Mouse (Mus musculus): ENCODE measurements around the gene Klk1b5. TPM values are rescaled to one million over a fixed set of nuclear protein-coding genes. Genes with fewer than 3 reads are reported as not detected.
A peak's percentile ranks its signal among the peaks of the same experiment; 100 is the strongest.
"Not testable (repeated sequence)": the region's sequence is repeated elsewhere in the genome, so short reads cannot be mapped to it uniquely, and the experiment has no call there.

The Klk1b5 gene
- polyA plus RNA-seq, 1 experiment from 2014 or later: not detected

- H3K36me3 ChIP-seq (ENCODE audit: control insufficient read depth, insufficient read depth, low read length): peaks cover 24% of the 10 kb centered on the region
- H3K9ac ChIP-seq (replicated peaks; ENCODE audit: low read depth, low read length): 0 out of 2 replicates have a peak overlapping the region, but pooled peaks have one; percentile 90
- WGBS: 97% methylated on average over 2 of the region's 2 CpGs
Observed at GRCm38 (mm10) chr7:44247971-44248370, 32.2 kb downstream of the Klk1b5 start.

GRCm38 (mm10) chr7:44249248-44249647 is 33.5 kb downstream of the Klk1b5 start:
- H3K4me2 ChIP-seq (ENCODE audit: low read depth, low read length): no peak overlapping the region
- H3K9ac ChIP-seq (replicated peaks; ENCODE audit: low read depth, low read length): no peak overlapping the region
- peaks cover 17% of the 10 kb centered on the region; the same call in 1 of the 2 replicates for H3K4me1 ChIP-seq (ENCODE audit: control insufficient read depth, insufficient read depth, low read length)
- H3K4me3 ChIP-seq (ENCODE audit: low read depth, low read length): no peak overlapping the region
- H3K27me3 ChIP-seq (ENCODE audit: control insufficient read depth, insufficient read depth, low read length): no peaks in the 10 kb centered on the region
- ATAC-seq (ENCODE audit: low read depth): no peak
- WGBS: 97% methylated on average over 4 of the region's 4 CpGs
- no peaks in the 10 kb centered on the region for H3K9me3 ChIP-seq (ENCODE audit: control insufficient read depth, low read length)
- peaks cover 33% of the 10 kb centered on the region for H3K36me3 ChIP-seq (ENCODE audit: control insufficient read depth, insufficient read depth, low read length)
- H3K27ac ChIP-seq (ENCODE audit: low read depth, low read length): no peak overlapping the region

More at GRCm38 (mm10) chr7:44247971-44248370, 32.2 kb downstream of the Klk1b5 start:
- H3K4me1 ChIP-seq (ENCODE audit: control insufficient read depth, insufficient read depth, low read length): peaks cover 17% of the 10 kb centered on the region; the same call in 1 of the 2 replicates
- ATAC-seq (ENCODE audit: low read depth): no peak
- peak overlapping the region; percentile 70 for H3K4me2 ChIP-seq (ENCODE audit: low read depth, low read length)
- H3K4me3 ChIP-seq (ENCODE audit: low read depth, low read length): peak overlapping the region; percentile 78
- no peak overlapping the region for H3K27ac ChIP-seq (ENCODE audit: low read depth, low read length)
- H3K9me3 ChIP-seq (ENCODE audit: control insufficient read depth, low read length): no peaks in the 10 kb centered on the region
- H3K27me3 ChIP-seq (ENCODE audit: control insufficient read depth, insufficient read depth, low read length): no peaks in the 10 kb centered on the region

DNA sequence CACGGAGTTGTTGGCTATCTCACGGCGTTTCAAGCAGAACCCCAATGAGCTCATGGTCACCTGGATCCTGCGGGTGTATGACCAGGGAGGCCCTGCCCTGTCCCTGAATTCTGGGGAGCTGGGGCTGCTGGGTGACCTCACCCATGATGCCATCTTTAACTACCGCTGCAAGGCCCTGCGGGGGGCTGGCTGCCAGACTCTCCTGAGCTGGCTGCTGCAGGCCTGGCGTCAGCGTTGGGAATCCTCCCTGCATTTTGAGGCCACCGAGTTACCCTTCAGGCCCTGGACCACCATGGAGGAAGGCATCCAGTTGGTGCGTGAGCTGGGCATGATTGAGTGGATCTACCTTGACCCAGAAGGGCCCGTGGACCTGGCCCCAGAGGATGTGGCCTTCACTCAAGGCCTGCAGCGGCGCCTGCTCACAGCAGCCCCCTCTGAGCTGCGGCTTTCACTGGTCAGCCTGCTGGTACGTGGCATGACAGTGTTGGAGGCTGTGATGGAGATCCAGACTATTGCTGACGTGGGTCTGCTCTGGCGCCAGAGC is 35.1 kb downstream of the Klk1b5 start:
- not testable (repeated sequence) for H3K27me3 ChIP-seq (ENCODE audit: control insufficient read depth, insufficient read depth, low read length); H3K4me3 ChIP-seq (ENCODE audit: low read depth, low read length); ATAC-seq (ENCODE audit: low read depth); H3K9ac ChIP-seq (replicated peaks; ENCODE audit: low read depth, low read length); H3K4me2 ChIP-seq (ENCODE audit: low read depth, low read length); H3K9me3 ChIP-seq (ENCODE audit: control insufficient read depth, low read length); H3K27ac ChIP-seq (ENCODE audit: low read depth, low read length)
- peaks cover 33% of the 10 kb centered on the region for H3K36me3 ChIP-seq (ENCODE audit: control insufficient read depth, insufficient read depth, low read length)
- peaks cover 13% of the 10 kb centered on the region; the same call in 1 of the 2 replicates for H3K4me1 ChIP-seq (ENCODE audit: control insufficient read depth, insufficient read depth, low read length)
- 92% methylated on average over 17 of the region's 17 CpGs for WGBS

GRCm38 (mm10) chr7:44253023-44253616 is 37.4 kb downstream of the Klk1b5 start:
- Histone ChIP-seq H3K36me3 (ENCODE audit: control insufficient read depth, insufficient read depth, low read length) (peaks cover 33% of the 10 kb centered on the region), H3K9ac (replicated peaks; ENCODE audit: low read depth, low read length) (no peak overlapping the region), H3K4me2 (ENCODE audit: low read depth, low read length) (no peak overlapping the region), H3K4me1 (ENCODE audit: control insufficient read depth, insufficient read depth, low read length) (peaks cover 7% of the 10 kb centered on the region; the same call in 1 of the 2 replicates), H3K27me3 (ENCODE audit: control insufficient read depth, insufficient read depth, low read length) (no peaks in the 10 kb centered on the region), H3K9me3 (ENCODE audit: control insufficient read depth, low read length) (no peaks in the 10 kb centered on the region), H3K4me3 (ENCODE audit: low read depth, low read length) (no peak overlapping the region), H3K27ac (ENCODE audit: low read depth, low read length) (no peak overlapping the region)
- 0 out of 2 replicates have a peak, but pooled peaks have one; percentile 1 for ATAC-seq (ENCODE audit: low read depth)
- WGBS: 69% methylated on average over 15 of the region's 15 CpGs

GRCm38 (mm10) chr7:44254930-44255329 is 39.2 kb downstream of the Klk1b5 start:
- Histone ChIP-seq H3K4me1 (ENCODE audit: control insufficient read depth, insufficient read depth, low read length) (0 out of 2 replicates have a peak, but pooled peaks cover under 1% of the 10 kb centered on the region), H3K9me3 (ENCODE audit: control insufficient read depth, low read length) (no peaks in the 10 kb centered on the region), H3K27ac (ENCODE audit: low read depth, low read length) (no peak overlapping the region), H3K36me3 (ENCODE audit: control insufficient read depth, insufficient read depth, low read length) (peaks cover 22% of the 10 kb centered on the region), H3K4me3 (ENCODE audit: low read depth, low read length) (no peak overlapping the region), H3K4me2 (ENCODE audit: low read depth, low read length) (no peak overlapping the region), H3K9ac (replicated peaks; ENCODE audit: low read depth, low read length) (no peak overlapping the region), H3K27me3 (ENCODE audit: control insufficient read depth, insufficient read depth, low read length) (no peaks in the 10 kb centered on the region)
- WGBS: 76% methylated on average over 6 of the region's 6 CpGs
- no peak for ATAC-seq (ENCODE audit: low read depth)

GRCm38 (mm10) chr7:44257278-44257677 is 41.5 kb downstream of the Klk1b5 start, which contains the start of gene Acp4:
Acp4 (minus strand) TSS chr7:44257378.
- H3K4me3 ChIP-seq (ENCODE audit: low read depth, low read length): no peak within 1 kb of the TSS
- no peaks in the 10 kb centered on the region for H3K4me1 ChIP-seq (ENCODE audit: control insufficient read depth, insufficient read depth, low read length)
- peaks cover 16% of the 10 kb centered on the region; the same call in 1 of the 2 replicates for H3K36me3 ChIP-seq (ENCODE audit: control insufficient read depth, insufficient read depth, low read length)
- WGBS: 82% methylated on average over 4 of the region's 4 CpGs
- H3K27me3 ChIP-seq (ENCODE audit: control insufficient read depth, insufficient read depth, low read length): no peaks in the 10 kb centered on the region
- H3K27ac ChIP-seq (ENCODE audit: low read depth, low read length): no peak within 1 kb of the TSS
- H3K4me2 ChIP-seq (ENCODE audit: low read depth, low read length): no peak within 1 kb of the TSS
- no peaks in the 10 kb centered on the region for H3K9me3 ChIP-seq (ENCODE audit: control insufficient read depth, low read length)
- H3K9ac ChIP-seq (replicated peaks; ENCODE audit: low read depth, low read length): no peak within 1 kb of the TSS
- ATAC-seq (ENCODE audit: low read depth): no peak

- H3K36me3 ChIP-seq (ENCODE audit: control insufficient read depth, insufficient read depth, low read length): no peaks in the 10 kb centered on the region
- no peak overlapping the region for H3K27ac ChIP-seq (ENCODE audit: low read depth, low read length)
- H3K27me3 ChIP-seq (ENCODE audit: control insufficient read depth, insufficient read depth, low read length): no peaks in the 10 kb centered on the region
- no peak for ATAC-seq (ENCODE audit: low read depth)
- peaks cover 4% of the 10 kb centered on the region; the same call in 1 of the 2 replicates for H3K4me1 ChIP-seq (ENCODE audit: control insufficient read depth, insufficient read depth, low read length)
- no peak overlapping the region for H3K9ac ChIP-seq (replicated peaks; ENCODE audit: low read depth, low read length)
- no peak overlapping the region for H3K4me3 ChIP-seq (ENCODE audit: low read depth, low read length)
- no peak overlapping the region for H3K4me2 ChIP-seq (ENCODE audit: low read depth, low read length)
- H3K9me3 ChIP-seq (ENCODE audit: control insufficient read depth, low read length): no peaks in the 10 kb centered on the region
- 67% methylated on average over 6 of the region's 6 CpGs for WGBS
Observed at GRCm38 (mm10) chr7:44260410-44260809, 44.7 kb downstream of the Klk1b5 start.

DNA sequence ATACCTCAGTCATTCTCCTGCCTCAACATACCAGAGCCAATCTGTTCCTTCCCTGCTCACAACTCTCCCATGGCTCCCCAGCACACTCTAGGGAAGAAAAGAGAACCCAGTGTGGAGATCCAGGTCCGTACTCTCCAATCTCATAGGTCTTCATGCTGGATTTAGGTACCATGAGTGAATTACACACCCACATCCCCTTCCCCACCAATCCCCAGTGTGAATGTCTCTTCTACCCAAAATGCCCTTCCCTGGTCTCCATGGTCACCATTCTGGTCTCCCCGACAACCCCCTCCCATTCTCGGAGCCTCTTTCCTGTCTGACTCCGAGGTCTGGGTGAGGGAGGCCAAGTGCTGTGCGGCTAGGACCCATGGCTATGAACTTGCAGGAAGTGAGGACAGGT is 45.4 kb downstream of the Klk1b5 start, which contains the start of gene Gm15517:
Gene Gm15517 (plus strand): TSS at position 301 of the 400 bp plus-strand sequence.
- no peak for ATAC-seq (ENCODE audit: low read depth)
- no peak within 1 kb of the TSS for H3K4me2 ChIP-seq (ENCODE audit: low read depth, low read length)
- WGBS: 51% methylated on average over 5 of the region's 5 CpGs
- H3K36me3 ChIP-seq (ENCODE audit: control insufficient read depth, insufficient read depth, low read length): no peaks in the 10 kb centered on the region
- no peak within 1 kb of the TSS for H3K27ac ChIP-seq (ENCODE audit: low read depth, low read length)
- no peaks in the 10 kb centered on the region for H3K9me3 ChIP-seq (ENCODE audit: control insufficient read depth, low read length)
- H3K4me1 ChIP-seq (ENCODE audit: control insufficient read depth, insufficient read depth, low read length): peaks cover 4% of the 10 kb centered on the region; the same call in 1 of the 2 replicates
- H3K27me3 ChIP-seq (ENCODE audit: control insufficient read depth, insufficient read depth, low read length): no peaks in the 10 kb centered on the region
- no peak within 1 kb of the TSS for H3K9ac ChIP-seq (replicated peaks; ENCODE audit: low read depth, low read length)
- H3K4me3 ChIP-seq (ENCODE audit: low read depth, low read length): no peak within 1 kb of the TSS

Data from neural tube, embryonic 14.5 days (tissue).